Mouse (Mus musculus) kidney, adult 2 months (tissue): ENCODE data around the gene Mrps35.

Experiments used
- CTCF ChIP-seq: fragments of 200-500 bp; conservative IDR thresholded peaks from 2 replicates; pipeline ENCODE4 v1.5.1; 2011; ENCODE audit warnings: low read depth, mild to moderate bottlenecking, control low read depth, low read length, moderate library complexity, mixed read lengths; ENCODE audit not compliant: insufficient read depth, insufficient read length
- POLR2A ChIP-seq: fragments of 200-500 bp; IDR thresholded peaks from one replicate; pipeline ENCODE4 v1.6.1; 2011; ENCODE audit warnings: low read depth, low read length, control low read depth

- TF ChIP-seq CTCF: no peak
- no peak for TF ChIP-seq POLR2A
Measured at GRCm38 (mm10) chr6:147059326-147059725, 16.8 kb downstream of the Mrps35 start.
